27 mouse cellular contexts compared by ENCODE assay signal in genomic region chr10:24953876-24954275, GRCm38 (mm10). TPM values are rescaled to one million over a fixed set of nuclear protein-coding genes. Genes with fewer than 3 reads are reported as not detected.
"Had no signal": no experiment of that assay in that cellular context is flagged by ENCODE, and none has a peak within 500 bp of the region (broad histone marks: within the 10 kb centered on the region; RNA-seq: fewer than 3 reads in every experiment).

No protein-coding gene starts in this region.

- H3K4me2 ChIP-seq: kidney, embryonic 15.5 days; limb, embryonic 12.5 days; limb, embryonic 15.5 days; liver, embryonic 11.5 days; lung, embryonic 14.5 days; midbrain, embryonic 12.5 days; midbrain, embryonic 15.5 days; neural tube, embryonic 13.5 days had no signal

- H3K9me3 ChIP-seq: kidney, embryonic 15.5 days; limb, embryonic 12.5 days; limb, embryonic 15.5 days; midbrain, embryonic 12.5 days; midbrain, embryonic 15.5 days; neural tube, embryonic 13.5 days had no signal

- H3K36me3 ChIP-seq: kidney, embryonic 15.5 days; limb, embryonic 12.5 days; limb, embryonic 15.5 days; midbrain, embryonic 12.5 days; midbrain, embryonic 15.5 days; neural tube, embryonic 13.5 days had no signal

- DNase-seq: kidney, adult 11 months; kidney, adult 8-10 months; kidney, postnatal 10 days; kidney, postnatal 36 days; left cerebral cortex, postnatal 4 days; liver, postnatal 0 days; lung, embryonic 14.5 days; retina, postnatal 1 day; right cerebral cortex, postnatal 25 days; spleen, adult 18-20 months; thymus, postnatal 4 days had no signal

- H3K4me1 ChIP-seq: midbrain, embryonic 12.5 days had no signal

- ATAC-seq: inflammation-experienced regulatory T-cells, adult 6 months; liver, postnatal 0 days; lung, postnatal 0 days; midbrain, embryonic 15.5 days had no signal

- H3K27me3 ChIP-seq: limb, embryonic 15.5 days; midbrain, embryonic 12.5 days; midbrain, embryonic 15.5 days; neural tube, embryonic 13.5 days had no signal

- H3K27ac ChIP-seq: kidney, embryonic 15.5 days; limb, embryonic 12.5 days; limb, embryonic 15.5 days; liver, embryonic 14.5 days; macrophage; midbrain, embryonic 12.5 days; midbrain, embryonic 15.5 days; neural tube, embryonic 13.5 days had no signal

- H3K9ac ChIP-seq: kidney, embryonic 15.5 days; limb, embryonic 12.5 days; limb, embryonic 15.5 days; liver, embryonic 14.5 days; liver, postnatal 0 days; lung, embryonic 14.5 days; midbrain, embryonic 12.5 days; midbrain, embryonic 15.5 days; neural tube, embryonic 13.5 days had no signal

- H3K4me3 ChIP-seq: kidney, embryonic 15.5 days; limb, embryonic 12.5 days; limb, embryonic 15.5 days; midbrain, embryonic 12.5 days; midbrain, embryonic 15.5 days; myocyte; neural tube, embryonic 13.5 days had no signal

RNA-seq across cellular contexts. Expression of gene Arg1, which starts 26.6 kb away (rescaled TPM):
- total RNA-seq: layer of hippocampus, adult 18-20 months; layer of hippocampus, postnatal 14 days; left cerebral cortex, postnatal 14 days; left cerebral cortex, postnatal 4 days; monocyte, adult 5-6 weeks had no signal
- polyA plus RNA-seq: macrophage, myocyte had no signal
